Mouse (Mus musculus) c-Kit-positive CD71-positive TER-119-positive erythroid progenitor cells, embryonic 14.5 days (primary cell): ENCODE measurements around the gene Eefsec.

Experiments
- DNase-seq: peaks from one replicate; pipeline ENCODE4 v3.0.0-alpha.2; 2013; ENCODE audit warnings: low spot score

The Eefsec gene

GRCm38 (mm10) chr6:88446063-88447002 lies at the start of gene Eefsec:
Gene Eefsec, minus strand, starts transcription at chr6:88446539.
- peak; percentile 72 for DNase-seq

GRCm38 (mm10) chr6:88493712-88494111 lies 47.4 kb upstream of the Eefsec start:
- DNase-seq = no peak

GRCm38 (mm10) chr6:88490629-88491354 lies 44.5 kb upstream of the Eefsec start:
- DNase-seq = no peak

GRCm38 (mm10) chr6:88489834-88490233 lies 43.5 kb upstream of the Eefsec start:
- no peak for DNase-seq

GRCm38 (mm10) chr6:88489026-88489425 lies 42.7 kb upstream of the Eefsec start:
- no peak for DNase-seq

- DNase-seq = no peak
Observed at GRCm38 (mm10) chr6:88486893-88487292, 40.6 kb upstream of the Eefsec start.

- DNase-seq = no peak
Observed at GRCm38 (mm10) chr6:88485378-88485777, 39.0 kb upstream of the Eefsec start.

GRCm38 (mm10) chr6:88483913-88484312 lies 37.6 kb upstream of the Eefsec start:
- no peak for DNase-seq

GRCm38 (mm10) chr6:88483111-88483510 lies 36.8 kb upstream of the Eefsec start:
- no peak for DNase-seq

GRCm38 (mm10) chr6:88480421-88480820 lies 34.1 kb upstream of the Eefsec start:
- no peak for DNase-seq

- DNase-seq = no peak
Observed at GRCm38 (mm10) chr6:88469878-88470277, 23.5 kb upstream of the Eefsec start.

GRCm38 (mm10) chr6:88465181-88465920 lies 19.0 kb upstream of the Eefsec start, which contains the start of gene Ruvbl1:
Gene Ruvbl1, plus strand, starts transcription at chr6:88465409.
- peak; percentile 94 for DNase-seq

- DNase-seq = no peak
Observed at GRCm38 (mm10) chr6:88454545-88454944, 8.2 kb upstream of the Eefsec start.

- no peak for DNase-seq
Observed at GRCm38 (mm10) chr6:88447454-88447853, 1.1 kb upstream of the Eefsec start.

- DNase-seq = no peak
Observed at GRCm38 (mm10) chr6:88445661-88446060, 678 bp downstream of the Eefsec start.

GRCm38 (mm10) chr6:88444076-88444750 lies 2.1 kb downstream of the Eefsec start:
- no peak for DNase-seq

- no peak for DNase-seq
Observed at GRCm38 (mm10) chr6:88443446-88443845, 2.9 kb downstream of the Eefsec start.

- DNase-seq = no peak
Observed at GRCm38 (mm10) chr6:88442551-88442950, 3.8 kb downstream of the Eefsec start.

- no peak for DNase-seq
Observed at GRCm38 (mm10) chr6:88439056-88439455, 7.3 kb downstream of the Eefsec start.

GRCm38 (mm10) chr6:88435609-88436008 lies 10.7 kb downstream of the Eefsec start:
- no peak for DNase-seq

- peak; percentile 16 for DNase-seq
Observed at GRCm38 (mm10) chr6:88431202-88431601, 15.1 kb downstream of the Eefsec start.
